Mouse (Mus musculus) layer of hippocampus, adult 8-10 months (tissue): ENCODE results near the gene Zfp281. TPM values are rescaled to one million over a fixed set of nuclear protein-coding genes. Genes with fewer than 3 reads are reported as not detected.

ENCODE experiments used
- total RNA-seq, 4 experiments: library from RNA; stranded (reverse); gene quantifications; 2 replicates each; pipeline ENCODE4 v1.2.4; 2022

Zfp281 gene
- total RNA-seq, 4 experiments from 2014 or later: 34.4 to 37.8 (median 34.9) TPM

Other genes starting within 250 kb of the Zfp281 start
- 10 to 100 TPM in 3 of 4 experiments, 1 to 10 TPM in 1; 9.6 to 11.8 (median 11.1) TPM for gene Ddx59, start 209.6 kb upstream of the Zfp281 start, total RNA-seq
- under 1 TPM; 0.08 to 0.27 (median 0.15) TPM for gene Kif14, start 158.6 kb upstream of the Zfp281 start, total RNA-seq